Mouse (Mus musculus) c-Kit-positive CD71-positive TER-119-negative erythroid progenitor cells, embryonic 14.5 days (primary cell): ENCODE results near the gene Mtmr14.

Experiments
- DNase-seq: peaks from one replicate; pipeline ENCODE4 v3.0.0-alpha.2; 2013; ENCODE audit warnings: low read depth

Gene Mtmr14

DNA sequence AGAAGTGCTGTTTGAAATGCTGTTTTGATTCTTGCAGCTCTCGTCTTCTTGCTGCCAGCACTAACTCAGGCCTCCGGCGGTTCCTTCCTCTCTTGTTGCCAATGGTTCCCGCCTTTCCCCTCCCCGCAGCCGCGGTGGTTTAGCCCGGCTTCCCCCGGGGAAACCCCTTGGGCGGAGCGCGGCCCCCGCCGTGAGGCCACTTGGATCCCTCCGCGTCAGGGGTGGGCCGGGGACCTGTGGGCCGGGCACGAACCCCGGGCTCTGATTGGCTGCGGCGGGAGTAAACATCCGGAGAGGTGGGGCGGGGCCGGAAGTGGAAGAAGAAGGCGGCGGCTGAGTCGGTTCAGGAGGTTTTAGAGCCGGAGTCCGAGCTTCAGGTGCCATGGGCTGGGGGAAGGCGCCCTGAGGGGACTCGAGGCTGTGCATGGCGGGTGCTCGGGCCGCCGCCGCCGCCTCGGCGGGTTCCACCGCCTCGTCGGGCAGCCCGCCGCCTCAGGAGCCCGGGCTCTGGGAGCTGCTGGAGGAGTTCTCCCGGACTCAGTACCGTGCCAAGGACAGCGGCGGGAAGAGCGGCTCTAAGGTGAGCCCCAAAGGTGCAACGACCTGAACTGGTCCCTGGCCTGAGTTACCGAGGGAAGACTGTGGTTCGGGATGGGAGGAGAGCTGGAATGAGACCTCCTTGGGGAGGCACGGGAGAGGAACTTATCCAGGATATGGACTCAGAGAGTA lies at the start of gene Mtmr14:
Gene Mtmr14 (plus strand): TSS at position 302 of the 729 bp plus-strand sequence.
- peak; percentile 96 for DNase-seq

DNA sequence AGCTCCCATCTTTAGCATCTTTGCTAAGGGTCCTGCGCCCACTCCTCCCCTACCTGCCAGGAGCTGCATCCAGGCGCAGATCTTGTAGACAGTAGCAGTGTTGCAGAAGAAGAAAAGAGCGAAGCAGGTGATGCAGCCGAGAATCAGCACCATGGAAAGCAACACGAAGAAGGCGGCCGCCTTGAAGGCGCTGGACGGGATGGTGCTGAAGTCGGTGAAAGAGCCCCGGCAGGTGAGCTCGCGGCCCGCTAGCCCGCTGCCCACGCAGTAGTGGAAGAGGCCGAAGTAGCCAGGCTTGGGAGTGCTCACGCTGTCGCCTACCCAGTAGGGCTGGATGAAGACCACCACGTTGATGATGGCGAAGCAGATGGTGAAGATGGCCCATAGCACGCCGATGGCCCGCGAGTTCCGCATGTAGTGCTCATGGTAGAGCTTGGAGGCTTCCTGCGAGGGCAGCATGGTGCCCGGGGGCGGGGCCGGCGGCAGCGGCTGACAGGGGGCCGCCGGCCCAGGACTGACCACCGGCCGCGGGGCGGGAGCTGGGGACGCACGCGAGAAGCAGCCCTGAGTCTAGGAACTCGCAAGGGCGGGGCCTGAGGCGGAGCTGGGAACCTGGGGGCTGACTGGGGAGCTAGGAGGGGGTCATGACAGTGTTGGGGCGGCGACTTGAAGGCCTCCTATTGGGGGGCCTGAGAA lies 43.7 kb upstream of the Mtmr14 start:
- peak; percentile 24 for DNase-seq

DNA sequence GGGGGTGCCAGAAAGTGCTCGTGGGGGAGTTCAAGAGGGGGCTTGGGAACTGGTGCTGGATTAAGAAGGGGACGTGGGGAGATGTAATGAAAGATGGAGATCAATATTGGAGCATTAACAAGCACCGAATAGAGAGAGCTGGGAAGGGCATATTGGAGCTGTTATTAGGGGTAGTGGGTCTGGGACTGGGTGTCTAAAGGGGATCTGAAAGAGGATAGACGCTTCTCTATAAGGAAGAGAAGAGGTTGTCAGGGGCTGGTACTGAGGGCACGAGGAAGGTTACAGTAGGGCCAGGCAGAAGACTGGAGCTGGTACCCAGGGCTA lies 43.2 kb upstream of the Mtmr14 start:
- DNase-seq: no peak

DNA sequence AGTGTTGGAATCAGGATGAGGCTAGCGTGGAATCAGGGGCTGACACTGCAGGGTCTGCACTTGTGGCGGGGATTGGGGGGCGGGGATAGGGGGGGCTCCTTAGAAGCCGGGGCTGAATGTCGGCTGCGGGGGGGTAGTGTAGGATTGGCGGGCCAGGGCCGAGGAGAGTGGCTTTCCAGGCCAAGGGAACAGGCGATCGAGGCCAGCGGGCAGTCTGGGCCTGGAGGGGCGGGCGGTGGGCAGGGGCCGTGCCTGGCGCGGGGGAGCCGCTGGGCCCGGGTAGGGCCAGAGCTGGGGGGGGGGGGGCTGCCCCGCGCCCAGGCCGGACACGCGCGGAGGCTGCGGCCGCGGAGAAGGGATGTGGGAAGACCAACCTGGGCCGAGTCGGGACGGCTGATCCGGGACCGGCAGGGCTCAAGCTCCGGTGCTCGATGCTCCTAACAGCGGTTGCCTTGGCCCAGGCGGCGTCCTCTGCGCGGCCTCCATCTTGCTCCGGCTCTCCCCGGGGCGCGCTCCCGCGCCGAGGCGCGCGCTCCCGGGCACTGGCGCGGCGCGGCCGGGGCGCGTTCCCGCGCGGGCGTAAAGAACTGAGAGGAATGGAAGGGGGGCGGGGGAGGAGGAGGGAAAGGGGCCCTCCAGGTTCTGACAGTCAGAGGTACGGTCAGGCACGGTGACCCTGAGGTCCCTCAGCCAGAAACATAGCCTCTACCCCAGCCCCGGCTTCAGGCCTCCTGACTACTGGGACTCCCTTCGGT lies 42.6 kb upstream of the Mtmr14 start, which contains the start of gene Lhfpl4:
Gene Lhfpl4 (minus strand): TSS at position 544 of the 755 bp plus-strand sequence.
- no peak for DNase-seq

DNA sequence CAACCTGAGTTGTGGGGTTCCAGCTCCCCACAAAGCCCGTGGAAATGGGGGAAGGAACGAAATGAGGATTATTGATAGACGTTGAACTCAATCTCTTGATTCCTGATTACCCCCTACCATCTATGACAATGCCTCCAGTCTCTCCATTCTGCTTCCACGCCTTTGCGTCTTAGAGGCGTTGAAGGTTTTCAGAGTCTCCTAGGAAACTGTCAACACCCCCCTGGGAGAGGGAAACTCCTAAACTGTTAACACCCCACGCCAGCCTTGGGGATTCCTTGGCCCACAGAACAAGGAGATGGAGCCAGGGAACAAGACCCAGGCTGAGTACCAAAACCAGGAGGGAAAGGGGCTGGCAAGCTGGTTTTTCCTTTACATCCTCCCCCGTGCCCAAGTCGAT lies 42.0 kb upstream of the Mtmr14 start:
- DNase-seq: no peak

- no peak for DNase-seq
These were observed 21.4 kb upstream of the Mtmr14 start for GRCm38 (mm10) chr6:113216280-113216679.

DNA sequence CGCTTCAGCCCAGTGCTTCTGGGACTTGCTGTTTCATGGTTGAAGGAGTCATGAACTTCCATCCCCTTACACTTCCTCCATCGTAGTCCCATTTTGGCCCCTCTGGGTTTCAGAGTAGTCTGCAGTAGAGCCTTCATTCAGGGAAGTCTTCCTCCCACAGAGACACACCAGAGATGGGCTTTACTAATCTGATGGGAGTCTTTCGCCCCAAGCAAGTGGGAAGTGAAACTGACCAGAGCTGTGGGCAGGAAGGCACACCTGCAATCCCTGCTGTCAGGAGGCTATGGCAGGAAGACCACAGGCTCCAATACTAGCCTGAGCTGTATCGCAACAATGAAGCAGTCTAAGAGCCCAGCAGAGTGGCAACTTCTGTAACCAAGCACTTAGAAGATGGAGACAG lies 11.8 kb upstream of the Mtmr14 start:
- DNase-seq: no peak

DNA sequence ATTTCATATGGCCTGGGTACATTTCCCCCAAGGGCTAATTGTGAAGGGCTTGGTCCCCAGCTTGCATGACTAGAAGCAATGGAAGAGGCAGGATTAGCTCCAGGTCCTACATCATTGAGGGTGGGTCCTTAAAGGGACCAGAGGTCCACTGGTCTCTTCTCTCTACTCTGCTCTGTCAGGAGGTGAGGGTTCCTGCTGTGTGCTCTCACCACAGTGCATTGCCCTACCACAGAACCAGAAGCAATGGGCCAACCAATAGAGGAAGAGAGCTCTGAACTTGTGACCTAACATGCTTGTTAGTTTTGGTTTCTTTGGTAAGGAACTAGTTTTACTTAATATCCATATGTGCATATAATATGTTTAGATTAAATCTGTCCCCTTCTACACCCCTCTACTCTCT lies 10.9 kb upstream of the Mtmr14 start:
- DNase-seq: no peak

DNA sequence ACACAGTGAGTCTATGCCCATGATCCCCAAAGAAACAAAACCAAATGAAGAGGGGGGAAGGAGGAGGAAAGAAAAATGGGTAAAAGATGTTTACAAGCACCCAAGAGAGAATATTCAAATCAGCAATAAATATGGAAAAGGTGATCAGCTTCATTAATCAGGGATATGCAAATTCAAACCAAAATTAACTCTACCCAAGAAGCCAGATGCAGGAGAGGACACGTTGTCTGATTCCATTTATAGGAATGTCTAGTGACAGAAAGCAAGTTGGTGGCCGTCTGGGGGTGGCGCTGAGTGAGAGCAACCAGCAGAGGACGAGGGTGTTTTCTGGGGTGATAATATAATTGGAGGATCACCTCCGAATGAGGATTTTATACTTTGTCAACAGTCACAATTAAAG lies 2.5 kb upstream of the Mtmr14 start:
- DNase-seq: no peak

DNA sequence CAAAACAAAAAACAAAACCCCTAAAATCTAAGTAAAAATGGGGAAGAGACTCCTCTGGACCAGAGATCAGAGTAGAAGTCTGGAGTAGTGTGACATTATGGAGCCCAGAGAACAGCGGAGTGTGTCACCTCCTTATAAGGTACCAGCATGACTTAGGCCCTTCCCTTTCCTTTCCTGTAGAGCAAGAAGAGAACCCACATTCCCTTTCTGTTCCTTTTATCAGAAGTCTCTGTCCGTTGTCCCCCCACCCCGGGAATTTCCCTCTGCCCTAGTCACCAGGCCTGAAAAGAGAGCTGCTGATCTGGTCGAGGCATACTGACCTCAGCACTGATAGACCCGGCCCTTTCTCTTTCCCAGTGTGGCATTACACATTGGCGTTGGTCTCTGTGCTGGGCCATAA lies 799 bp downstream of the Mtmr14 start:
- no peak for DNase-seq

GRCm38 (mm10) chr6:113242753-113243152 lies 5.1 kb downstream of the Mtmr14 start:
- no peak for DNase-seq

DNA sequence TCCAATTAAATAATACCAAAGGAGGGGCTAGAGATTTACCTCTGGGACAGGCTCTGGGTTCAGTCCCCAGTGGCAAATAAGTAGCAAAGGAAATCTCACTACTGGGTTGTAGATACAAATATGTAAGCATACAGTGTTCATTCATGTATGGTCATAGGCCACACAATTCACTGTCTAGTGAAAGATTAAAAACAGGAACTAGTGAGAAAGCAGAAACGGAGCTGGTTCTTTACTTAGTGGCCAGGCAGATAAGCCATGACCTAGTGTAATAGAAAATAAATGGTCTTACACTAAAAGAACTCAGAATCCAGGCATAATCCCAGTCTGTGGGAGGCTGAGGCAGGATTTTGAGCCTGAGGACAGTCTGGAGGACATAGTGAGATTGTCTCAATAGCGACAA lies 7.9 kb downstream of the Mtmr14 start:
- DNase-seq: no peak

GRCm38 (mm10) chr6:113250786-113251185 lies 13.1 kb downstream of the Mtmr14 start:
- no peak for DNase-seq

DNA sequence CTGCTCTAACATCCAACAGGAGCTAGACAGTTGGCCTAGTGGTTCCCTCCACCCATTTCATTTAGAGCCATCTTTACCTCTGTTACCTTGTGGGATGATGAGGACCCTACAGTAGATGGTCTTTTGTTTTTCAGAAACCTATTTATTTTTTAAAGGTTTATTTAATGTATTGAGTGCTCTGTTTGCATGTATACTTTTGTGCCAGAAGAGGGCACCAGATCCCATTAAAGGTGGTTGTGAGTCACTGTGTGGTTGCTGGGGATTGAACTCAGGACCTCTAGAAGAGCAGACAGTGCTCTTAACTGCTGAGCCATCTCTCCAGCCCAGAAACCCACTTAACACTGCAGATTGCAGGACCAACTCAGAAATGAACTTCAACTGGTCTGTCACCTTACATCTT lies 14.3 kb downstream of the Mtmr14 start:
- DNase-seq: no peak

- no peak for DNase-seq
These were observed 17.3 kb downstream of the Mtmr14 start for GRCm38 (mm10) chr6:113254899-113255298.

DNA sequence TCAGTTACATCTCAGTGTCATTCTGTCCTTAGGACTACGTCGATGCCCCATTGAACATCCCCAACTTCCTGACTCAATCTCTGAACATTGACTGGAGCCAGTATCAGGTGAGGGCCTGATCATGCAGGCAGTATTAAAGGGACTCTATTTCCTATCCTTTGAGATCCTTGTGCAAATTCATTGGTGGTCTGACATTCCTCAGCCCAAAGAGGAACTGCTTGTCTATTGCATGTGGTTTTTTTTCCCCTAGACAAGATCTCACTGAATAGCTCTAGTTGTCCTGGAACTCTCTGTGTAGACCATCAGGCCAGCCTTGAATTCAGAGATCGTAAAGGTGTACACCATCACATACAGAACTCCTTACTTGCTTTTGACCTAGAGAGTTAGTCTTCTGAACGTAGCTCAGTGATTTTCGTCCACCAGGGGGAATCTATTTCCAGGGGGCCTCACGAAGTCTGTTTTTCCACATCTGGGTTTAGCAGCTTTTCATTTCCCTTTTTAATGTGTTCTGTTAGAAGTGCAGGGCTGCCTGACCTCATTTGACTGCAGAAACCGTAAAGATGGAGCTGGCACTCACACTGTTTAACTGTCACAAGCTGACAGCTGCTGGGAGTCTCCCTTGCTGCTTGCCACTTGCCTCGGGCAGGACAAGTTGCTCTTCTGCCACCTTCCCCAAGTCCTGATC lies 23.7 kb downstream of the Mtmr14 start:
- DNase-seq: no peak

- DNase-seq: no peak
These were observed 25.9 kb downstream of the Mtmr14 start for GRCm38 (mm10) chr6:113263531-113263930.

DNA sequence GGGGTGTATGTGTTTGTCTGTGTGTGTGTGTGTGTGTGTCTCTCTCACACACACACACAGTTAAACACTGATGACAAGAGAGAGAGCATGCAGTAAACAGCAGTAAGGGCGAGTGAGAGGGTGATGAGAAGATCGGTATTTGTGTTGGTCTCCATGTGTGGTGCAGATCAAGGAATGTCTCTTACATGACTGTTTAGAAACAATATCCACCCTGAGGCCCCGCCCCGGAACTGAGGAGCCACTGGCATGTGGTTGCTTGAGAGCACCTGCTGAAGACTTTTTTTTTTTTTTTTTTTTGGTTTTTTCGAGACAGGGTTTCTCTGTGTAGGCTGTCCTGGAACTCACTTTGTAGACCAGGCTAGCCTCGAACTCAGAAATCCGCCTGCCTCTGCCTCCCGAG lies 26.8 kb downstream of the Mtmr14 start:
- DNase-seq: no peak

DNA sequence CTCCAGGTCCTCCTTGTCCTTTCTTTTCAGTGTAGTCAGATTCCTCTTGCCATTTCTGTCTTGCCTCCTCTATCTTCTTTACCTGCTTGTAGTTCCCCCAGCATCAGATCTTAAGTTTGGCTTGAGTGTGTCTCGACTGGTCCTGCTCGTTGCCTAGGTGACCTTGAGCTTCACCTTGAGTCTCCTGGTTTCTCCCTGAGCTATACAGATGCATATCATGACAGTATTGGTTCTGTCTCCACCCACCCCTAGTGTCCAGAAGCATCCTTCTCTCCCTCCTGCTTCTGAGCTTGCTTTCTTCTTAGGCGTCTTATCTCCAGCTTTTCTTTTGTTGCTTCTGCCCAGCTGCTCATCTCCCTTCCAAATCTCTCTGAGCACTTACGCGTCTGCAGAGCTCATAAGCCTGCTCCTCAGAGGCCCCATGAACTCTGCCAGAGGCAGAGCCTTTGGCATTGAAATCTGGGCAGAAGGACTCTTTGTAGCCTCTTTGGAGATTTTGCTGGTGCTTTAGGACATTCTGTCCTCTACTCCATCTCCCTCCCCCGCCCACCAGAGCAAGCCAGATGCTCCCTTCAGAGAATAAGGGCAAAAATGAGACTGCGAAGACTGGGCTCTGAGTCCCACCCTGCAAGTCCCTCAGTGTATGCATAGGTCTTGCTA lies 29.5 kb downstream of the Mtmr14 start:
- no peak for DNase-seq

DNA sequence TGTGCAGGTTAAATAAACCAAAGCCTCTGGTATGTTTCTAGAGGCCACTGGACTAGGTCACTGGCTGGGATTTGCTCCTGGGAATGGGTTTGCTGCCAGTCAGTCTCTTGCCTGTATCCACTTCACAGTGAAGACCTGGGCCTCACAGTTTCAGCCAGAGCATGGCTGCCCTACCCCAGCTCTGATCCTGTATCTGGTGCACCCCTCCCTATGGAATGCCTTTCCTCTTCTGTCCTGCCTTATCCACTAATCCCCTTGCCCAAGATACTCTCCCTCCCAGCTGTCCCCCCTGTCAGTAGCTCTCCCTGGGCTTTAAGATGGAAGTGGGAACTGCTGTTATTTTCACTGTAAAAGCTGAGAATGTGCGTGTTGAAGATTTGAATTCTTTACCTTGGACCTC lies 30.3 kb downstream of the Mtmr14 start:
- DNase-seq: no peak

DNA sequence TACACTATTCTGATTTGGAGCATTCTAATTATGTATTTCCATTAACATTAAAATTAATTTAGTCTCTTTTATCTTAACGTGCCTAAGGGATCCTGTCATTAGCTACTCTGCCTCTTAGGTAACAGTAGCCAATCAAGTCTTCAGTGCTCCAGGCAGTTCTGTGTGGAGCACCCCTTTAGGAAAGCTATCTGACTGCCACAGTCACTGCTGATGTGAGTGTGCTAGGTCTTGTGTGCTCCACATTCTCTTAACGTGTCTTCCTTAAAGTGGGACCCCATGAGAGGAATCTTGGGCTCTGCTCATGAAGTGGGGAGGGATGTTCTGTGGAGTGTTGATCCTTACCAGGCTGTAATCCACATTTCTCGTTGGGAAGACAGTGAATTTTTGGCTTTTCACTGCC lies 34.7 kb downstream of the Mtmr14 start:
- no peak for DNase-seq

- no peak for DNase-seq
These were observed 39.2 kb downstream of the Mtmr14 start for GRCm38 (mm10) chr6:113276846-113277245.
